Mouse (Mus musculus) midbrain, embryonic 11.5 days (tissue): ENCODE measurements around the gene Spred2. TPM values are rescaled to one million over a fixed set of nuclear protein-coding genes. Genes with fewer than 3 reads are reported as not detected.

Source experiments
- ATAC-seq: fragments of 200-750 bp; cut with Nextera tagmentation; 2 replicates; pipeline ENCODE4 v1.8.0; 2017; ENCODE audit warnings: moderate TSS enrichment, moderate library complexity; ENCODE audit not compliant: low FRiP score
- DNase-seq: peaks from one replicate; pipeline ENCODE4 v3.0.0; 2015; ENCODE audit warnings: low spot score; ENCODE audit errors: missing footprints
- H3K27ac ChIP-seq: fragments of 300-500 bp; sonication (generic); 2 replicates; pipeline ENCODE4 v1.5.1; 2014; ENCODE audit warnings: low read depth, low read length
- H3K27me3 ChIP-seq: fragments of 300-500 bp; sonication (generic); 2 replicates; pipeline ENCODE4 v1.6.1; 2014; ENCODE audit warnings: mild to moderate bottlenecking, low read length, moderate library complexity, mixed read lengths; ENCODE audit not compliant: control insufficient read depth, insufficient read depth
- H3K36me3 ChIP-seq: fragments of 300-500 bp; sonication (generic); 2 replicates; pipeline ENCODE4 v1.6.1; 2014; ENCODE audit warnings: mild to moderate bottlenecking, low read length, moderate library complexity, mixed read lengths; ENCODE audit not compliant: control insufficient read depth, insufficient read depth
- H3K4me1 ChIP-seq: fragments of 300-500 bp; sonication (generic); 2 replicates; pipeline ENCODE4 v1.6.1; 2014; ENCODE audit warnings: low read length; ENCODE audit not compliant: control insufficient read depth, insufficient read depth
- H3K4me2 ChIP-seq: fragments of 300-500 bp; sonication (generic); 2 replicates; pipeline ENCODE4 v1.6.1; 2014; ENCODE audit warnings: mild to moderate bottlenecking, moderate library complexity
- H3K4me3 ChIP-seq: fragments of 300-500 bp; sonication (generic); 2 replicates; pipeline ENCODE4 v1.5.1; 2014; ENCODE audit warnings: low read depth, low read length
- H3K9ac ChIP-seq: fragments of 300-500 bp; sonication (generic); 2 replicates; pipeline ENCODE4 v1.6.1; 2014; ENCODE audit warnings: low read length
- H3K9me3 ChIP-seq: fragments of 300-500 bp; sonication (generic); 2 replicates; pipeline ENCODE4 v1.6.1; 2016; ENCODE audit warnings: low read length; ENCODE audit not compliant: control insufficient read depth
- WGBS: fragments of 180-500 bp; shearing (Covaris S2); extraction: QIAGEN DNeasy Blood & Tissue Kit; methylation state at CpG from one replicate; pipeline ENCODE4 v1.1.7; 2014; 5-methylcytosine and 5-hydroxymethylcytosine counted together
- polyA plus RNA-seq: library from polyadenylated mRNA; unstranded; fragments of >200 nt; fragmentation: Nextera tagmentation; extraction: Ambion mirVana; gene quantifications from 2 replicates; pipeline ENCODE4 v1.2.1, GENCODE M21; 2014

The Spred2 gene
- polyA plus RNA-seq, 1 experiment from 2014 or later = 5.7 TPM

DNA sequence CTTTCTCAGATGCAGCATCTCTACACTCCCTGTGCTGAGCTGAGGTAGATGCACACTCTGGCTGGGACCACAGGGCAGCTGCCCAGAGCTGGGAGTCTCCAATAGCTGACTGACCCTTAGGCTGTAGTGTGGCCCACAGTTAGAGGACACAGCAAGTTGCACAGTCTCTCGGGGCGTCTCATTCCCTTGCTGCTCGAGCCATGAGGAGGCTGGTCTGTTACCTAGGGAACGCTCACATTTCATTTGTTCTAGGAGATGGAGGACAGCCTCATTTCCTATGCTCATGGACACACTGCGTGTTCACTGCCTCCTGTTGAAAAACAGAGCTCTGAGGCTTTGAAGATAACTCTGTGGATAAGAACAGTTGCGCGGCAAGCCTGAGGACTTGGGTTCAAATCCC is 111.8 kb downstream of the Spred2 start:
- 71% methylated on average over 7 of the region's 7 CpGs for WGBS
- Histone ChIP-seq H3K4me1 (peaks cover under 1% of the 10 kb centered on the region; the same call in 1 of the 2 replicates), H3K27ac (no peak overlapping the region), H3K9ac (no peak overlapping the region), H3K27me3 (no peaks in the 10 kb centered on the region), H3K36me3 (no peaks in the 10 kb centered on the region), H3K4me2 (no peak overlapping the region), H3K9me3 (no peaks in the 10 kb centered on the region), H3K4me3 (no peak overlapping the region)
- ATAC-seq (no peak), DNase-seq (no peak)

DNA sequence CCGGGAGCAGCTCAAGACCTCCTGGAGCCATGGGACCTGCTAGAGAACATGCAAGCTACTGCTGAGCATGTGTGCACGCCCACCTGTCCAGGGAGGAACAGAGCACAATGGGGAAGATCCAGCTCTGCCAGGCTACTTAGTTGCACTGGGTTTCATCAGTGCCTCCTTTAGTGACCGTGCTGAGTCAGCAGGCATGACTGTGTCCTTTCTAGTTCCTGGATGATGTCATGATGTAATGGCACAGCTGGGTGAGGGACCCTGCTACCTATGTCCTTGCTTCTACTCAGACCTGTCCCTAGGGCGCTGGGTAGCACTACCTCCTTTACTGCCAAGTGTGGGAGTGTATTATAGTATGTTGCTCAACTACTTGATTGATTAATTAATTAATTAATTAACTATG is 113.6 kb downstream of the Spred2 start:
- DNase-seq = no peak

DNA sequence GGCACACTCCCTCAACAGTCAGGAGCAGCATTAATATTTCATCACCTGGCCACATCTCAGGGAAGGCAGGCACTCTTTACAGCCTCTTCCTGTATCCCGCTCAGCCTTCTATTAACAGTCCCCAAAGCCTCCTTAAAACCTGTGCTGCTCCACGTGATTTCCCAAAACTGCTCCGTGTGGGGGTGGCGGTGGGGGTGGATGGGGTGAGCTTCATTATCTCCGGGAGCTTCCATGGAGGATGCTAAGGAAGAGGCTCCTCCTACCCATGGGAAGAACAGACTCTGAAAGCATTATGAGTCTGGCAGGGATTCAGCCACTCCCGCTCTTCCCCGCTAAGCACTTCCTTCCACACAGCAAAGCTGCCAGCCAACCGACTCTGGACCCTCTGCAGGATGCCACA is 114.5 kb downstream of the Spred2 start:
- H3K27ac ChIP-seq = no peak overlapping the region
- H3K4me1 ChIP-seq = peaks cover 6% of the 10 kb centered on the region
- H3K9ac ChIP-seq = no peak overlapping the region
- DNase-seq = no peak
- no peaks in the 10 kb centered on the region for H3K36me3 ChIP-seq
- no peaks in the 10 kb centered on the region for H3K9me3 ChIP-seq
- no peak overlapping the region for H3K4me2 ChIP-seq
- ATAC-seq = no peak
- no peak overlapping the region for H3K4me3 ChIP-seq
- H3K27me3 ChIP-seq = no peaks in the 10 kb centered on the region
- 38% methylated on average over 8 of the region's 8 CpGs for WGBS

More for the DNA sequence above, 113.6 kb downstream of the Spred2 start:
- no peaks in the 10 kb centered on the region for H3K9me3 ChIP-seq
- no peaks in the 10 kb centered on the region for H3K27me3 ChIP-seq
- WGBS = 91% methylated on average over 4 of the region's 4 CpGs
- no peak overlapping the region for H3K4me3 ChIP-seq
- H3K4me1 ChIP-seq = peaks cover 6% of the 10 kb centered on the region
- no peak overlapping the region for H3K27ac ChIP-seq
- no peak overlapping the region for H3K9ac ChIP-seq
- no peak for ATAC-seq
- no peak overlapping the region for H3K4me2 ChIP-seq
- H3K36me3 ChIP-seq = no peaks in the 10 kb centered on the region

DNA sequence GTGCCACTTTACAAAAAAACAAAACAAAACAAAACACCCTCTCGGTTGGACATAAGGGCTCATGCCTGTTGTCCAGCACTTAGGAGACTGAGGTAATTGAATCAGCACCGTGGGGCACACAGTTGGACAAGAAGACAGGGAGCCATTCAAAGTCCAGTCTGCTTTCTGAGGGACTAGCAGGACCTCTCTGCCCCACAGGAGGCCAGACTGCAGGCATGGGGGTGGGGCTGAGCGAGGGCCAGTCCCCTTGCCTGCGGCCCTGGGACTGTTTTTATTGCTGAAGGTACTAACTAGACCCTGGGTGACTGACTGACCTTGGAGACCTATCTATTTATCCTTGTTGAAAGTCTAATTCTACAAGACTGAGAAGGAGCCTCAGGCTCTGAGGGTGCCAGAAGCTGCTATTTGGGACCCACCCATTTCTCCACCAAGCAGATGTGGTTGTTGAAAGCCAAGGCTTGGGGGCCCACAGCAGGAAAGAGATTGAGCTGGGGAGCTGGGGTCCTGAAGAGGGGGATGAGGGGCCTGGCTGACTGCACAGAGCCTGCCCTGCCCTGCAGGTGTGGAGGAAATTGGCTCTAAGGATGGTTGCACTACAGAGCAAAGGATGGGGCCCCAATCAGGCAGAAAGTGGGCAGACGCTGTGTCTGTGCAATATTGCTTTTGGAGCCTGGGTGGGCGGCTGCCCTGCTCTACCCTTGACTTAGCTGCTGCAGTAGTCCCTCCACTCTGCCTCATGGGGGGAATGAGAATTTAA is 117.2 kb downstream of the Spred2 start:
- ATAC-seq = 0 out of 2 replicates have a peak, but pooled peaks have one; percentile 8
- H3K27ac ChIP-seq = no peak overlapping the region
- WGBS = 18% methylated on average over 6 of the region's 6 CpGs
- no peaks in the 10 kb centered on the region for H3K9me3 ChIP-seq
- no peaks in the 10 kb centered on the region for H3K36me3 ChIP-seq
- H3K27me3 ChIP-seq = no peaks in the 10 kb centered on the region
- peaks cover 6% of the 10 kb centered on the region for H3K4me1 ChIP-seq
- no peak overlapping the region for H3K4me3 ChIP-seq
- no peak overlapping the region for H3K4me2 ChIP-seq
- H3K9ac ChIP-seq = no peak overlapping the region
- no peak for DNase-seq

DNA sequence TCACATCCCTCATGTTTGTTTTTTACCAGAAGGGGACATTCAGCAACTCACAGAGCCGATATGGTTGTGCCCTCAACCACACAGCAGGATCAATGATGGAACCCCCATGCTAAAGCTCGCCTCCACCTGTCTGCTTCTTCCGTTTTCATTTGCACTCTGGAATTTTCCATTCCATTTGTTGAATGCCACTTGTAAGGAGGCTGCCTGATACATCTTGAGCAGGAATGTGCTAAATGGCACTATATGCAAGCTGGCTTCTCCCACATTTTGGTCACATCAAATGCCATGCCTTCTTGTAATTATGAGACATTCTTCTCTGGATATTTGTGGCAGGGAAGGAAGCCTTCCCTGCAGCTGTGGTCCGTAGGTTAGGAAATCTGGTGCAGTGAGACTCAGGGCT is 117.9 kb downstream of the Spred2 start:
- Histone ChIP-seq H3K4me1 (peaks cover 6% of the 10 kb centered on the region), H3K4me3 (no peak overlapping the region)

DNA sequence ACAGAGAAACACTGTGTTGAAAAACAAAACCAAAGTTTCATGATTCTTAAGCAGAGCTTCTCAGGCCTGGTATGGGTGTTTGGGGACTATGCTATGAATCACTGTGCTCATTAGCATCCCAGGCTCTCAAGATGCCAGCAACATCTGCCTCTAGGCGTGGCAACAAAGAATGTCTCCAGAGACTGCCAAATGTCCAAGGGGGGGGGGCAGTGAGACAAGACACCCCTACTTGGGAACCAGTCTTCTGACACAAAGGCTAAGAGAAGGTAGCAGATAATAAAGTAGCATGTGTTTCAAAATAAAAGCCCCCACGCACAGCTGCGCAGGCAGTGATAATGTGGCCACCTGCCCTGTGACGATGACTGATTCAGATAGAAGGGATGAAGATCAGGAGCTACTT is 119.1 kb downstream of the Spred2 start:
- no peak overlapping the region for H3K4me2 ChIP-seq
- H3K4me3 ChIP-seq = no peak overlapping the region
- H3K27me3 ChIP-seq = no peaks in the 10 kb centered on the region
- H3K4me1 ChIP-seq = peaks cover 6% of the 10 kb centered on the region
- H3K9me3 ChIP-seq = no peaks in the 10 kb centered on the region
- no peaks in the 10 kb centered on the region for H3K36me3 ChIP-seq
- DNase-seq (no peak), ATAC-seq (no peak)
- no peak overlapping the region for H3K9ac ChIP-seq
- H3K27ac ChIP-seq = no peak overlapping the region
- 76% methylated on average over 4 of the region's 4 CpGs for WGBS

More for the DNA sequence above, 117.9 kb downstream of the Spred2 start:
- 79% methylated on average over 4 of the region's 4 CpGs for WGBS
- H3K9ac ChIP-seq = no peak overlapping the region
- ATAC-seq (no peak), DNase-seq (no peak)
- H3K36me3 ChIP-seq = no peaks in the 10 kb centered on the region
- H3K4me2 ChIP-seq = no peak overlapping the region
- H3K9me3 ChIP-seq = no peaks in the 10 kb centered on the region
- H3K27me3 ChIP-seq = no peaks in the 10 kb centered on the region
- H3K27ac ChIP-seq = no peak overlapping the region

DNA sequence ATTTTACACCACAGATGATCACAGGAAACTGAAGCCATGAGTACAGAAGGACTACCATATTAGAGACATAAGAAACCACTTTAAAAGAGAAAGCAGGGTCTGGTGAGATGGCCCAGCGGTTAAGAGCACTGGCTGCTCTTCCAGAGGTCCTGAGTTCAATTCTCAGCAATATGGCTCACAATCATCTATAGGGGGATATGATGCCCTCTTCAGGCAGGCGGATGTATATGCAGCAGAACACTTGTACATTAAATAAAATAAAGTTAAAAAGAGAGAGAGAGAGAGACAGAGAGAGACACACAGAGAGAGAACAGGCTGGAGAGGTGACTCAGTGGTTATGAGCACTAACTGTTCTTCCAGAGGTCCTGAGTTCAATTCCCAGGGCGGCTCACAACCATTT is 121.4 kb downstream of the Spred2 start:
- 65% methylated on average over 3 of the region's 3 CpGs for WGBS
- no peak for ATAC-seq
- DNase-seq = no peak
- no peaks in the 10 kb centered on the region for H3K27me3 ChIP-seq
- no peaks in the 10 kb centered on the region for H3K9me3 ChIP-seq
- H3K4me3 ChIP-seq = no peak overlapping the region
- H3K4me1 ChIP-seq = peaks cover 6% of the 10 kb centered on the region
- no peaks in the 10 kb centered on the region for H3K36me3 ChIP-seq
- no peak overlapping the region for H3K4me2 ChIP-seq
- H3K9ac ChIP-seq = no peak overlapping the region
- no peak overlapping the region for H3K27ac ChIP-seq

DNA sequence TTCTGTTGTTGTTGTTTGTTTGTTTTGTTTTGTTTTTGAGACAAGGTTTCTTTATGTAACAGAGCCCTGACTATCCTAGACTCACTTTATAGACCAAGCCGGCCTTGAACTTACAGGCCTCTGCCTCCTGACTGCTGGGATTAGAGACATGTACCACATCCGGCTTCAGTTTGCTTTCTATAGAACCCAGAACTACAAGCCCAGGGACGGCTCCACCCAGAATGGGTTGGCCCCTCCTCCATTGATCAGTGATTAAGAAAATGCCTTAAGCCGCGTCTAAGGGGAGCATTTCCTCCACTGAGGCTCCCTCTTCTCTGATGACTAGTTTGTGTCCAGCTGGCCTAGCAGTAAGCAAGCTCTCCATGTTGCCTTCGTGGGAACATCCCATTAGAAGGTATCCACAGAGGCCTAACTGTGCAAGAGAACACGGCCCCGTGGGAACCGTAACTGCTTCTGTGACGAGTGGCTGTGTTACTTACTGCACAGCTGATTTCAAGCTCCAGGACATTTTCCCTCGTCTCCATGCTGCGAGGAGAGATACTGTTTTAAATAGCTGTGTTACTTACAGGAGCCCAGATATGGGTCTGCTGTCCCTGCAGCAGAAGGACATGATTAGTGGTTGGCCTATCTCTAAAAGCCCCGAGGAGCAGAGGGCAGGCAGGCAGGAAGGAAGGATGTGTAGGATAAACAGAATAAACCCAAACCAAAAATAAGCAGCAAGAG is 128.8 kb downstream of the Spred2 start:
- no peak overlapping the region for H3K27ac ChIP-seq
- ATAC-seq (no peak), DNase-seq (no peak)
- WGBS = 65% methylated on average over 13 of the region's 13 CpGs
- no peaks in the 10 kb centered on the region; the same call in 1 of the 2 replicates for H3K36me3 ChIP-seq
- H3K4me3 ChIP-seq = no peak overlapping the region
- no peak overlapping the region for H3K9ac ChIP-seq
- H3K4me2 ChIP-seq = no peak overlapping the region
- no peaks in the 10 kb centered on the region for H3K9me3 ChIP-seq
- no peaks in the 10 kb centered on the region for H3K27me3 ChIP-seq
- H3K4me1 ChIP-seq = no peaks in the 10 kb centered on the region

DNA sequence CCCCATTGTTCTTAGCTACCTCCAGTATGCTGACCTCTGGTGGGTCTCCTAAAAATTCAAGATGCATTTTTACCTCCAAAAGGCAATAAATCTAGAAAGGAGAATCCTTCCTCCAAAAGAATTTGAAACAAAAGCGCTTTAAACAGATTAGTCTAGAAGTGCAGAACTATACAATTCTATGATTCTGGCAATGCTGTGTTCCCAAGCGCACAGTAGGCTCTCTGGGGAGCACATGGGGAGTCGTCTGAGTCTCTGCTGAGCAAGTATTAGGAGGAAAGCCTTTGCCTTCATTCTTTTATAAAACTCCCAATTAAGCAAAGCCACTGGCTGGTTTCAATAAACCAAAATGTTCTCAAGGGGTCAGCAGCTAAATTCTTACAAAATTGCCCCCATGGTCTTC is 129.8 kb downstream of the Spred2 start:
- H3K4me2 ChIP-seq = no peak overlapping the region
- no peak overlapping the region for H3K4me3 ChIP-seq
- 82% methylated on average over 3 of the region's 3 CpGs for WGBS
- no peak for DNase-seq
- H3K9ac ChIP-seq = no peak overlapping the region
- H3K4me1 ChIP-seq = no peaks in the 10 kb centered on the region
- peaks cover 2% of the 10 kb centered on the region; the same call in 1 of the 2 replicates for H3K36me3 ChIP-seq
- H3K9me3 ChIP-seq = no peaks in the 10 kb centered on the region
- no peak for ATAC-seq
- H3K27me3 ChIP-seq = no peaks in the 10 kb centered on the region
- no peak overlapping the region for H3K27ac ChIP-seq
